Mouse (Mus musculus): ENCODE data around the gene Cdc123.

Cdc123 gene

DNA sequence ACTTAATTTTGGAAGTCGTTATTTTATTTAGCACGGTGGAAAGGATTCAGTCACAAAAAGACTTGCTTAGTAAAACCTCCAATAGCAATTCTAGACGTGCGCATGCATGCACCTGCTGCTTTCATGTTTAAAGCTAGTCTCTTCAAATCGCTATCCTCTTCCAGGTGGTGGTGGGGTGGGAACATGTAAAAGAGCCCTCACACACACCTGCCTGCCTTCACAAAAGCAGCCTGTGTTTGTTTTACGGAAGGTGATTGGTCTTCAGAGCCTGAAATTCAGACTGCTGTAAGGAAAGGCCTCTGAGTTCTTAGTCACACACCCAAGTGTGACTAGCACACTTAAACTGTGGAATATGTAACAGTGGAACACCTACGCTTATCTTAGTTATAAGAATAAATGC, 39.7 kb downstream of the Cdc123 start:
- no peak for DNase-seq (ENCODE audit: low read depth, low spot score)

DNA sequence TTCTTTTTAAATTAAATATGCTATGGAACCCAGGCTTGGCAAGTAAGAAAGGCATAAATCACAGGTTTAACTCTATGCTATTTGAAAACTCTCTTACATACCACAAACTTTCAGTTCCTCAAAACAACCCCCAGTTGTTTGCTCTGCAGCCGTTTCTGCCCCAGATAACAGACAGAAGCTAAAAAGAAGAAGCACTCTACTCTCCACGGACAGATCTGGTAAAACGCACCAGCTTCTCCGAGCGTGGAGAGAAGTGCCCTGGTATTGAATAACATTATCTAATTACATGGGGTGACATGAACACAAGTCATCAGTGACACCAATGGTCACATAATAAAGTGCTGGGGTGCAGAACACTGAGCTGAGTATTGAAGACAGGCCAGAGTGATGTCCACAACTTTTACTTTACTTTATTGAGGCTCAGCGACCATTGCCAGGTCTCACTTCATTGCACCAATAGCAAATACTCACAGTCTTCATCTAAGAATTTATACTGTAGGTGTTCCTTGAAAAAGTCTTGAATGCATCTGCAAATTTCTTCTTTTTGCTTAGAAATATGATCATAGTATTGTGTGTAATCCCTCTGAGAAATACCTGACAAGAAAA, 40.4 kb downstream of the Cdc123 start:
- DNase-seq (ENCODE audit: low read depth, low spot score), result no peak

GRCm38 (mm10) chr2:5801927-5802590, 42.9 kb downstream of the Cdc123 start:
- no peak for DNase-seq (ENCODE audit: low read depth, low spot score)

GRCm38 (mm10) chr2:5801182-5801640, 43.8 kb downstream of the Cdc123 start:
- DNase-seq (ENCODE audit: low read depth, low spot score), result peak; percentile 8

DNA sequence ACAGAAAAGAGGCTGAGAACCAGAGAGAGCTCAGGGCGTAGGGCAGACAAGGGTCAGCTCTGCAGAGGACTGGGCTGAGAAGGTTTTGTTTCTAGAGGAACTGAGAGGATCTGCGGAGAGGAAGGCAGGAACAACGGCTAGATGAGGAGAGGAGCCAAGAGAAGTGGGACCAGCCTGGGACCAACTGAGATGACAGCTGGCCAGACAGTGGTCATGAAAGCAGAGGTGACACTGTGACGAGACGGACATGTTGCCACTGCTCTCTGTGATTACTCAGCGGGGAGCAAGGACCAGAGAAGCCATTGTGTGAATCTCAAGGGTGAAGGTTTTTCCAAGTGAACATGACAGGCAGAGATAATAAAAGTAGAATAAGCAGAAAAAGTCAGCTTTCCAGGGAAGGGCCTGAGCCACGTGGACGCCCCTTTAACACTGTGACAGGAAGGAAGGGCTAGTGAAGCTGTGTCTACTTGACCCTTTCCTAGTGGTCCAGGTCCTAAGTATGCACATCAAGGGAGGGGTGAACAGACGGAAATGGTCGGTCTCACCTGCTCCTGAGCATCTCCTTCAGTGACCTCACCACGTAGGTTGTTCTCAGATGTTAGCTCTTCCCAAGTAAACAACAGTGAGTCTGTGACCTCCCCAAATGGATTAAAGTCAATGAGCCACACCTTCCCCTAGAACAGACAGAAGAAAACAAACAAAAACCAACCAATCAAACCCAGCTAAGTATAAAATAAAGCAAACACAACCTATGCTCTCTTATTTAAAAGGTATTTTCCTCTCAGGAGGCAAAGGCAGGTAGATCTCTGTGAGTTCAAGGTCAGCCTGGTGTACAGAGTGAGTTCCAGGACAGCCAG, 46.9 kb downstream of the Cdc123 start:
- no peak for DNase-seq (ENCODE audit: low read depth, low spot score)

DNA sequence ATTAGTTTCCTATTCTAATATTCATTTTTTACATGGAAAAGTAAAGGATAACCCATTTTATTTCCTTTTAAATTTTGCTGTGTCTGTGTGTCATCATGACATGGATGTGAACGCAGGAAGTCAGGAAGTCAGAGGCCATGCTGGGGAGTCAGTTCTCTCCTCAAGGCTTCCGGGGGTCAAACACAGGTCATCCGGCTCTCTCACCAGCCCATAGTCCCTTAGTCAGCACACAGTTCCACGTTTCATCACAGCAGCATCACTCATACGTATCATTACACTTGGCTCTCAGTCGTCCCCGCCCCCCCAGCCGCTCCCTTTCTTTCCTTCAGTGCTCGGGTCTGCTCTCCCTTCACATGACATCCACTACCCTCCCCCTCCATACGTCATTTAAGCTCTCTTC, 51.2 kb downstream of the Cdc123 start:
- no peak for DNase-seq (ENCODE audit: low read depth, low spot score)

DNA sequence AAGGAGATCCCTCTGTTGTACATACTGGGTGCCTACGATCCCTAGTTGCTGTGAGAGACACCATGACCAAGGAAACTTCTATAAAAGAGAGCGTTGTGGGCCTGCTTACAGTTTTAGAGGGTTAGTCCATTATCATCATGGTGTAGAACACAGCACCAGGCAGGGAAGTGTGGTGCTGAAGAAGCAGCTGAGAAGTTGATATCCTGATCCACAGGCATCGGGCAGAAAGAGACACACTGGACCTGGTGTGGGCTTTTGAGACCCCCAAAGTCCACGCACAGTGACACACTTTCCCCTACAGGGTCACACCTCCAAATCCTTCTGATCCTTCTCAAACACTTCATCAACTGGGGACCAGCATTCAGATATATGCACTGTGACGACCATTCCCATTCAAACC, 52.9 kb downstream of the Cdc123 start:
- no peak for DNase-seq (ENCODE audit: low read depth, low spot score)

- no peak for DNase-seq (ENCODE audit: low read depth, low spot score)
Observed at GRCm38 (mm10) chr2:5789625-5790160, 55.3 kb downstream of the Cdc123 start.

DNA sequence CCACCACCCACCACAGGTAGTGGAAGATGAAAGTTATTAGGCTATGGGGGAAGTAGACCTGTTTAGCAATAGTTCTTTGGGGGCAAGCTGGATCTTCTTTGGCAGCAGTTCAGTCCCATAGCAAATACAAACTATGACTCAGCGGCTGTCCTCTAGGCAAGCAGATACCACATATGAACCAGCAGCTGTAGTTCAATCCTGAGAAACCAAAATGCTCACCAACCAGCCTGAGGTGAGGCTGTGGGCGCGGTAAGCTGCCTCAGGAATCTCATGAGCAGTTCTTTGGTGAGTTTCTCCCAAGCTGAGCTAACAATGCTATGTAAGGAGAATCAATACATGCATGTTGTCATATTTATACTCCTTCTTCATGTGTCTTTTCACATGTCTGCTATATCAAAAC, 57.6 kb downstream of the Cdc123 start:
- DNase-seq (ENCODE audit: low read depth, low spot score), result no peak

DNA sequence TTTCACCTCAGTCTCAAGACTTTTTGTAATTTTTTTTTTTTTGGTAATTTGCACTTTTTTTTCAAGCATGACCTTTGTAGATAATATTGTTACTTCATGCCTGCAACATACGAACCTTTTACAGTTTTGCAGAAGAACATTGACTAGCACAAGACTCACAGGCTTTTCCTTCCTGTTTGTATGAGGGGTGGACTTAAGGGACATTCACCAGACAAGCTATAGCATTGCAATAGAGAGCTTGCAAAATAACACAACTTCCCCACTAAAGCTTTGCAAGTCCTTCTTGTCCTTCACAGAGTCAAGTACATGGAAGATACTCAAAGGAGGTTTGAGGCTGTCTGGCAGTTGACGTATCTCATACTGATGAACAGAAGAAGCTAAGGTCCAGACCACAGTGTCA, 72.5 kb downstream of the Cdc123 start:
- no peak for DNase-seq (ENCODE audit: low read depth, low spot score)

GRCm38 (mm10) chr2:5770708-5771241, 74.2 kb downstream of the Cdc123 start:
- DNase-seq (ENCODE audit: low read depth, low spot score), result peak; percentile 58

GRCm38 (mm10) chr2:5769630-5770029, 75.3 kb downstream of the Cdc123 start:
- DNase-seq (ENCODE audit: low read depth, low spot score), result no peak

- DNase-seq (ENCODE audit: low read depth, low spot score), result no peak
Observed at GRCm38 (mm10) chr2:5768946-5769345, 76.0 kb downstream of the Cdc123 start.

- DNase-seq (ENCODE audit: low read depth, low spot score), result no peak
Observed at GRCm38 (mm10) chr2:5762031-5762430, 82.9 kb downstream of the Cdc123 start.

- no peak for DNase-seq (ENCODE audit: low read depth, low spot score)
Observed at GRCm38 (mm10) chr2:5760479-5761008, 84.4 kb downstream of the Cdc123 start.

GRCm38 (mm10) chr2:5758569-5758968, 86.4 kb downstream of the Cdc123 start:
- DNase-seq (ENCODE audit: low read depth, low spot score), result no peak

GRCm38 (mm10) chr2:5750872-5751271, 94.1 kb downstream of the Cdc123 start:
- DNase-seq (ENCODE audit: low read depth, low spot score), result no peak

DNA sequence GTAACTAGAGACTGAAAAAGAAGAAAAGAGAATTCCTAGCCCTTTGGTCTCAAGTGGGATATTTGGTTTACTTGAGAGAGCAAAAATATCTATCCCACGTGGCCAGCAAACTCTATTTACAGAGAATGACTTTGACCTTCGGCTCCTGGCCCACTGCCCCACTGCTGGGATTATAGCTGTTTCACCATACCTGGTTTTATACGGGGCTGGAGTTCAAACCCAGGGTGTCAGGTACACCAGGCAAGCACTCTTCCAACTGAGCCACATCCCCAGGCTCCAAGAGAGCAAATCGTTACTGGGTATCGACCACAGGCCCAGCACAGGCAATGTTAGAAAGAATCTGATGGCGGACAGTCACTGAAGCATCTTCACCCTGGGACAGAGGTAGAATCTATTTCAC, 95.8 kb downstream of the Cdc123 start:
- DNase-seq (ENCODE audit: low read depth, low spot score), result no peak

- no peak for DNase-seq (ENCODE audit: low read depth, low spot score)
Observed at GRCm38 (mm10) chr2:5747545-5748043, 97.4 kb downstream of the Cdc123 start.

DNA sequence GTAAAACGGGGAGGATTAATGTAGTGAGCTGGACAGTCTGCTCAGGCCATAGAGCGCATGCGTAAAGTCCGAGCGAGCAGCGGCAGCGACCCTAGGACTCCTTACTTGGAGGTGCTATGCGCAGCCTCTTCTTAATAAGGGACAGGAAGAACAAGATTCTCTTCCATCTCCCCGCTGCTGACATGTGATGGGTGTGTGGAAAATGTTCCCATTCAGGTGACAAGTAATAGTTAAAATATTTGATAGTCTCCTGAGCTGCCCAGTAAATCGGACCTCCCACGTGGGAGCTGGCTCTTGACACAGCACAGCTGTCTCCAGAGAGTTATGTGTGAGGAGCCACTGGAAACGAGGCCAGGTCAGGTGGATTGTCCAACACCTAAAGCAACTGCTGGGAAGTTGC, 98.4 kb downstream of the Cdc123 start:
- DNase-seq (ENCODE audit: low read depth, low spot score), result no peak

All from CD4-positive, CD25-positive, alpha-beta regulatory T cell, adult 2 months (primary cell).